Mouse (Mus musculus) CD4-positive, CD25-positive, alpha-beta regulatory T cell, adult 2 months (primary cell): ENCODE data around the gene Nrip3.

Experiments used
- DNase-seq: peaks from one replicate; pipeline ENCODE4 v3.0.0-alpha.2; 2012; ENCODE audit warnings: low read depth, low spot score

The Nrip3 gene

DNA sequence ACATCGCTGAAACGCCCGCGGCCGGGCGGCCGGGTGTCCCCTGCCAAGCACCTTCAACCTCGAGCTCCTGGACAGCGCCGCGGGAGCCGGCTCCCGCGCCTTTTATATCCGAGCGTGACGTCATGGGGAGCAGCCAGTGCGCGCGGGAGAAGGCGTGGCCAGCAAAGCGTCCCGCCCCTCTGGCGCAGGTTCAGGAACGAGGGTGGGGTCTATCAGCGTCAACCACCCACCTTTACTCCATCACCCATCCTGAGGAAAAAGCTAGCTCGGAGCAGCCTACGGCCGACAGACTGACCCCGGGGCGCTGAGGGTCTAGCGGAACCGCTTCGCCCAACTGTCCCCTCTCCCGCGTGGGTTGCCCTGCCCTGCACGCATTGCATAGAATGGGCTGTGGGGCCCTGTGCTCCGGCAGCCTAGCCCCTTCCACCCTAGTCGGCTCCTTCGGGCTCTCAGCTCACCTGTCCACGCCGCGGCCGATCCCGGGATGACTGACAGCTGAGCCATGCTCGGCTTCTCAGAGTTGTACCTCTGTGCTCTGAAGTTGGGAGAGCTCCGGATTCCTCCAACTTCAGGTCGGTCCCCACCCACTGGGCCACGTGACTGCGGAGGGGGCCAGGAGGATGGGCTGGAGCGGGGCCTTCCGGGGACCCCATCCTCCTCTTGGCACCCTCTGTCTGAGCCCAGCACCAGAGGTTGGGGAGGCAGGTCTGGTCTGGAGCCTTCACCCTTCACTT, at the start of gene Nrip3:
Gene Nrip3, minus strand, starts transcription at position 556 of the 734 bp plus-strand sequence.
- DNase-seq = peak; percentile 81

DNA sequence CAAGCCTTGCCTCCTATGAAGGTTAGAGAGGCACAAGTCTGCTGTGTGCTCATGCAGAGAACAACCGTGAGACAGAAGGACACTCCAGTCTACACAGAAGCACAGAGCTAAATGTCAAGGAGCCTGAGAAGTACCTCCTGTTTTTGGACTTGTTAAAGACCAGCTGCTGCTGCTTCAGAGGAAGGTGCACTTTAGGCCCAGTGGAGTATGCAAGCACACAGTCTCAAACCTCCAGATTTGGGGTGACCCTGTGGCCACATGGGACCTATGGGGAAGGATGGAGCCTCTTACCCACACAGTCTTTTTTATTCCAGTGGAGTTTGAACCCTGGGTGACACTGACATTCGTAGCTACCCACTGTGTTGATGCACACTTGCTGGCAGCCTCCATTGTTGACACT, 49.6 kb upstream of the Nrip3 start:
- no peak for DNase-seq

DNA sequence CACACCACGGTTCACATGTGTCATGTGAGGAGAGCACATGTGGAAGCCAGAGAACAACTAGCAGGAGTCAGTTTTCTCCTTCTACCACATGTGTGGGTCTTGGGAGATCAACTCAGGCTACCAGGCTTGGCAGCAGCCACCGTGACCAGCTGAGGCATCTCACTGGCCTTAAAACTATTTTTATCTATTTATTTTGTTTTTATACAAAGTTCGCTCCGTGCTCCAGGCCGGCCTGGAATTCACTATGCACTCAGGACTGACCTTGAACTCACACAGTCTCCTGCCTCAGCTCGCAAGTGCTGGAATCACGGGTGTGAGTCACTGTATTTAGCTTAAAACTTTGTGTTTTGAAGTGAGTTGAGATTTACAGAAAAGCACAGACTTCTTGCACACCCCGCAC, 45.1 kb upstream of the Nrip3 start:
- no peak for DNase-seq

DNA sequence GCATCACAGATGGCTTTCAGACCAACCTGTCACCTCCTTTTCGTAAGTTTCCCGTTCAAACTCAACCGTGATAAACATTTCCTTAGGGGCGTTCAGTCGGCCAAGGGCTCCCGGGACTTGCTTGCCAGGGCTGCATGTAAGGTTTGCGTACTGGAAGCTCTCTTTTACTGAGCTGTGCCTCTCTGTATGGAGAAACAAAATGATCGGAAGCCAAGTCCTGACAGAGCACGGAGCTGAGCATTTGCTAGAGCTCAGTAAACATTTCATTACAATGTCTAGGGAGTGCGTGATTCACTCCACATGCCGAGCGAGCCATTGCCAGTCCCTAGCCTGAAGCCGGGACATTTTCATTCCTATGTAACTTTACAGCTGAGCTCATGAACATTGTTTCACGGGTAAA, 43.5 kb upstream of the Nrip3 start:
- DNase-seq = no peak

DNA sequence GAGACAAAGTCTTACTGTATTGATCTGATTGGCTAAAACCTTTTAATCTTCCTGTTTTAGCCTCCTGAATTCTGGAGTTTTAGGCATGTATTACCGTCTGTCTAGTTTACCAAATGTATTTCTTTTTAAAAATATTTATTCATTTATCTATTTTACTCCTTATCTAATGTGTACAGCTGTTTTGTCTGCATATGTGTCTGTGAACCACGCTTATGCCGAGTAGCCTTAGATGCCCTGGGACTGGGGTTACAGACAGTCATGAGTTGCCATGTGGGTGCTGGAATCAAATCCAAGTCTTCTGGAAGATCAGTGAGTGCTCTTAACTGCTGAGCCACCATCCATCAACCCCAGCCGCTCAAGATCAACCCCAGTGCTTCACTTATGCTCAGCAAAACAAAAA, 36.8 kb upstream of the Nrip3 start:
- DNase-seq = no peak

DNA sequence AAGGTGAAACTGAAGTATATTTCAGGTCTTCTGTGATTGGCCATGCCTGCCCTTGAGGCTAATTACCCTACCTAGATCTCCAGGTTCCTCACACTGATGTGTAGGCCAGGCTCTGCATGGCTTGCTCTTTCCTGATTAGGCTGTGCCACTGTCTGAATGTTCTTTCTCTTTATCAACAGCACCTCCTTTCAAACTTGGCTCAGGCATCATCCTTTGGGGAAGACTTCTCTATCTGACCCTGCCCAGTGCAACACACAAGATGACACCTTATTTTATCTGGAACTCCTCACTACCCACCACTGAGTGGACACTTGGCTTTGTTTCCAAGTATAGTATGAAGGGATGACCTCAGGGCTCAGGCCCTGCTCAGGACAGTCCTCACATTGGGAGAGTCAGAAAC, 36.1 kb upstream of the Nrip3 start:
- DNase-seq = no peak

DNA sequence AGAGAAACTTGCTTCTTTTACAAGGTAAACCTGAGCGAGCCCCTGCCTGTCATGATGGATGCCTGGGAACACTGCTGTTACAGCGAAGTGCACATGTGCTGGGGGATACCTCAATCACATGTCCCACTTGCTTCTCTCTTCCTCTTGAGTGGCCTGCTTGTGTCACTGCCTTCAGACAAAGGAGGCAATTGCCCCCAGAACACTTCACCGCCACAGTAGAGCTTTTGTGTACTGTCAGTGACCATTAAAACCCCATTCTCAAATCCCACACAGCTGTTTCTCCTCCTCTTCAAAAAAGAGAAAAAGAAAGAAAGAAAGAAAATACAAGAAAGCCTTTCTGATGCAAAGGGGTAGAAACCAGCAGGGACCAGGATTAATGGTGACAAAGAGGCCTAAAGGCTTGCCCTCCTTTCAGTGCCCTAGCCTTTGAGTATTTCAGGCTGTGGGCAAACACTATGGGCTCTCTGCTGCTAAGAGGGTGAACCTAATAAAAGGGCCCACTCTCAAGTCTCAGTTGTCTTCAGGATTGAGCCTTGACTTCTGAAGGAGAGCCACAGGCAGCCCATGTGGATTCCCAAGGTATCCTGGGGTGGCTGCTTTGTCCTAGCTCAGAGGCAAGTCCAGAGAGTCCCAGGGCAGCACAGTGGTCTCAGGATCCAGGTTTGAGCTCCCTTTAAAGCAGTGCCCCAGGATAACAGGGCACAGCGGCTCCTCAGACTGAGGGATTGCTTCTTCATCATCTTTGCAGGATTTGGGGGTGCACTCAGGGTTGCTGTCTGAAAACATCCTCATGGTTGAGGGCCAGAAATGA, 31.7 kb upstream of the Nrip3 start:
- DNase-seq = no peak

DNA sequence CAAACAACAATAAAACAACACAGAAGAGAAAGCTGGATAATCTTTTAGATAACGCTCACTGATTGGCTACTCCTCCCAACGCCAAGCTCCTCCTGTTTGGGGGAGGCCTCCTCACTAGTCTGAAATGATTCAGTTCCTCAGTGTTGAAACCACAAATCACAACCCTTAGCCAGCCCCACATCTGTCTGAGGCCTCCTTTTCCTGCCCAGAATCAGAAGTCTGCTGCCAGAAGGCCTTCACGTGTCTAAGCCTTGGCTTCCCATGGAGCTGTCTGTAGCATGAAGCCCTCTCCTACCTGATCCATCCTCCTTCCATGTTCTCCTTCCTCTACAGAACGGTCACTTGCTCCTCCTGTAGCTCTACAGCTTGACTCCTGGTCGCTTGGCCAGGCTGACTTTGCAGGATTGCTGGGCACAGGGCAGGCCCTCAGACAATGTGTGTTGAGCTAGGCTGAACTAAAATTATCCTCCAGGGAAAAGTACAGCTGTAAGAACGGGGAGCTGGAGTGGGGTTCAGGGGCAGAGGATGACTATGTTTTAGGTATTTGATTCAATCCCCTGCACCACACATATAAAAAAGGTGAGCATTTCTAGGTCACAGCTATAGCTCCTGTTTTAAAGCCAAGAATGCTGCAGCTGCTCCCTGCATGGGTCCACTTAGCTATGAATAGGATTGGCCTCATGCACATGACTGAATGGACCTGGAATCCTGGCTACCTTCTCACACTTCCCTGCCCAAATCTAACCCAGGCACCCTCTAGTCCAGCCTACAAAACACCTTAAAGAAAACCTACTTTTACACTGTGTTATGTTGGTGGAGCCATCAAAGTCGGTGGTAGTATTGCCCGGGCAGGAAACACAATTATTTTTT, 26.0 kb upstream of the Nrip3 start:
- no peak for DNase-seq

DNA sequence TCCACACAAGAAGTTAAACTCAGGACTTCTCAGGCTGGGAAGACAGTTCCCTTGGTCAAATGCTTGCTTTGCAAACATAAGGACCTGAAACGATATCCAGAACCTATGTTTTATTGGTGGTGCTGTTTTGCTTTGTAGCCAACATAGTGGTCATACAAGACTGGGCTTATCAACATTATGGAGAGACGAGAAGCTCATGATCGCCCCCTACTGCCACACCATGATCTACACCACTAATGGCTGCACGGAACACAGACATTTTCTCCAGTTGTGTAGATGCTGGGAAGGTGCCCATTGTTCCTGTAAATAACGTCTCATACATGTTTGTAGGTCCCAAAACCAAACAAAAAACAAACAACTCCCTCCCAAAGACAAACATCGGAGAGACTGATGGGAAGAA, 23.0 kb upstream of the Nrip3 start:
- peak; percentile 67 for DNase-seq

DNA sequence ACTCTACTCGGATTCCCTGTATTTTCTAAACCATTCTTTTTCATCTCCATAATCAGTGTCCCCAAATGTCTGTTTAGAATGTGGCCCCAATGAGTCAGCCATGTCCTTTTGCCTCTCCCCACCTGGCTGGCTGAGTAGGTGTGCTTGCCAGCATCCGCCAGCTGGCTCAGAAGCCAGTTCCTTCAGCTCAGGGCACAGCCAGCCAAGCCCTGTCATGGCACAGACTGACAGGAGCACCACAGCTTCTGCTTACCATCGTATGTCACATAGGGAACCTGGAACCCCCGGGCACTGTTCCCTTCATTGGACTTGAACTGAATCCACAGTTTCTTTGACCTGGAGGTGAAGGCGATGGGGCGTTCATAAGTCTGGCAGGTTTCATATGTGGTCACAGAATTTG, 22.5 kb upstream of the Nrip3 start:
- no peak for DNase-seq

DNA sequence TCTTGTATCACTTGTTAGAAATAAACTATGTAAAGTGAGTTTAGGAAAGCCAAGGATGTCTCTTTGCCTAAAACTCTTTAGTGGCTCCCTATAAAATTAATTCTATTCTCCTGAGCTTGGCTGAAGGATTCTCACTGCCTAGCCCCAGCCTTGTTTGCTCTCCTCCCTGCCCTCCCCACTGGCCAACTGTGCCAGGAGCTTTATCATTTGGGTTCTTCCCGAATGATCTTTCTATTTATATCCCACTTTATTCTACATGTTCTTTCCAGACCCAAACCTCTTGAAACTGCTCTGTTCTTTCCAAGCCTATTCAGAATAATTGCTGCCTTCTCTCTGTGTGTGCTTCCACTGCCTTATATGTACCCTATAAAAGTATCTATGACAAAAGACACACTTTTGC, 21.7 kb upstream of the Nrip3 start:
- no peak for DNase-seq

DNA sequence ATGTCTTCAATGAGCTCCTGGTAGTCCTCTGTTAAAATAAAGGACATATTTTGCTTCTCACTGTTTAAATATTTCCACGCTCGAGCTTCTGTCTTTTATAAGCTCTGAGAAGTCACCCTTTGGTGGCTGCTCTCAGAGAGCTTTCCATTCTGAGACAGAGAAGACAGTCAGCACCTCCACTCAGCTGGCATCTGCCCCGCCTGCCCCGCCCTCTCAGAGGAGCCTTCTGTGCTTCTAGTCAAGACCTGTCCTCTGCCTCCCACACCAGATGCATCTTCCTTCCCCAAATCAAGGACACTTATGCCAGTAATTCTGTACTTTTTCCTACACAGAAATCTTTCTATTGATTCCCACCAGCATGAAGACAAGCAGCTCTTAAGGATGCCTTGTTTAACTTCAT, 18.8 kb upstream of the Nrip3 start:
- no peak for DNase-seq

DNA sequence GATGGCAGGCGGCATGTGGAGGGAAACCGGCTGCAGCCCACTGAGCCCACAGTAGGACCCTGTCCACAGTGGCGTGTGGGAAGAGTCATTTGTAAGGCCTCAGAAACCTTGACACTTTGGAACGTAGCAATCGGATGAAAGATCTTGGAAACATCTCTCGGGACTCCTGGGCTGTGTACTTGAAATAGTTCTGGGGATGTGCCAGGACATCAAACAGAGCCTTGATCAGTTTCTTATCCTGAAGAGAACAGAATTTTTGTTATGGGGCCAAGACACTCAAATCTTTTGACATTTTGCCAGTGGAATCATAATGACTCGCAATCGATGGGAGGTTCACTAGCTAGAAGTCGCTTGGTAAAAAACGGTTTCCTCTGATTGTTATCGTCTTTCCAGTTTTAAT, 17.3 kb upstream of the Nrip3 start:
- DNase-seq = no peak

DNA sequence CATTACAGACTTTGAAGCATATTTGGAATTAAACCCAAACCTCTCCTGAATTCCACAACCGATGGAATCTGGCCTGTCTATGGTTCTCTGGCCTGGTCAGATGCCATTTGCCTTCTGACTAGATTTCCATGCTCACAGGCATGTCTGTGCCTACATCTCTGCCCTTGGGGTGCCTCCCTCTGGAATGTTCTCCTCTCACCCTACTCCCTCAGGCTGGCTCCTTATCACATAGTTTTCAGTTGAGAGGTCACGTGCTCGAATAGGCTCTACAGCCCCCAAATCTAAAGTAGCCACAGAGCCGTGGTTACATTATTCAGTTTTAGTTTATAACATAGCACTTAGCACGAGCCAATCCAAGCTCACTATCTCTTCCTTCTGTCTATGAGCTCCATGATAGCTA, 13.7 kb upstream of the Nrip3 start:
- DNase-seq = no peak

DNA sequence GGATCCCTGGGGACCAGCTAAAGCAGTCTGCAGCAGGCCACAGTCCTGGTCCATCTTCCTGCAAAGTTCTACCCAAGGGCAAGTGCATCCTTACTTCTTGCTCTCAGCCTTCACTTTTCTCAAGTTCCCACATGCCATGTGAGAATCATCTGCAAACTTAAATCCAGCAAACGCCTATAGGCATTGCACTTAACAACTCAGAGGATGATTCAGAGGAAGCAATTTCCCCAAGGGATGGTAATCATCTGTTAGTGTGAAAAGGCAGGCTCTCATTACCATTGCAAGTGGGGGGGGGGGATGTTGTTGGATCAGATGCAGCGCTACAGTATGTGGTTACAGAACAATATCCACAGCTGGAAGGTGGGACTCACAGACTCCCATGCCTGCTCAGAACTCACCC, 12.7 kb upstream of the Nrip3 start:
- no peak for DNase-seq

DNA sequence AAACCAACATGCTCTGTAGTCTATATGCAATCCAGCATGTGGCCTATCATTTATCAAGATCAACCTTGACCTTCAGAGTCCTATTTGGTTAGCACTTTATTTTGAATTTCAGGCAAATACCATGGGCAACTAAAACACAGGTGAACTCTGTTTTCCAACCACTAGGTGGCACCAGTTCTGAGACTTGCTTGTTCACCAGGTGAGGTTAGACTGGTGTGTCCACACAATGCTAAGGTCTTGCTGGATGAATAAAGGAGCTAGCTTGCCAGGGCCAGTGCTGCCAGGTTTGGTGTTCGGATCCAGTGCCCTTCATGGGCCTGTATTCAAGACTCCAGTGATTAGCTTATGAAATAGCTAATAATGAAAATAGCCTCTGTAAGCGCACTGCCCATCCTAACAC, 10.9 kb upstream of the Nrip3 start:
- peak; percentile 77 for DNase-seq

DNA sequence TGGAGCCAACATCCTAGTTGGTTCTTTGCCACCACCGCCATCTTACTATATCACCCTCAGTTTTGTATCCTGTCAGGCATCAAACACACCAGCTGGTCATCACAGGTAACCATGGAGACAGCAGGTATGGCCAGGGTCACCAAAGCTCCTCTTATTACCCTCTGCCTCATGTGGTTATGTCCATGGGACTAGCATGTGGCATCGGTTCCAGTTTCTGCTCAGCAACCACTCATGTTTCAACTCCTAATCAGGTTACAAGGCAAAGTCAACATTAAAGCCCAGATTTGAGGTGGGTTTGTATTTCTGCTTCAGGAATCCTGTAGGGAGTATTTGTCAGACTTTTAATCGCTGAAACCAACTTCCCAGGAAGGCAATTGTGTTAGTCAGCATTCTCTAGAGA, 9.0 kb upstream of the Nrip3 start:
- no peak for DNase-seq

DNA sequence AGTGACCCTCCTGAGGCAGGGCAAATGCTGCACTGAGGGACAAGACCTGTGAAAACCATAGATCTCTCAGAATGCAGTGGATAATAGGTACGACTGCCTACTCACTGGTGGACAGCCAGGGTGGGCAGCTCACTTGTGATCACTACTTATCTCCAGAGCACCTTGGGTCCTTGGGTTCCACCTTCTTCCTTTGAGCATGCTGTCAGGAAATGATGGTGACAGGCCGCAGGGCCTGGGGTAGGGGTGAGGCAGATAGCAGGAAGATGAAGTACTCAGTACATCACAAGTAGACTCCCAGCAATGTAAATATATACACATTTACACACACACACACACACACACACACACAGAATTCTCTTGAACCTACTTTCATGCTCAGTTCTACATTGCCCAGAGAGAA, 6.0 kb upstream of the Nrip3 start:
- DNase-seq = no peak

DNA sequence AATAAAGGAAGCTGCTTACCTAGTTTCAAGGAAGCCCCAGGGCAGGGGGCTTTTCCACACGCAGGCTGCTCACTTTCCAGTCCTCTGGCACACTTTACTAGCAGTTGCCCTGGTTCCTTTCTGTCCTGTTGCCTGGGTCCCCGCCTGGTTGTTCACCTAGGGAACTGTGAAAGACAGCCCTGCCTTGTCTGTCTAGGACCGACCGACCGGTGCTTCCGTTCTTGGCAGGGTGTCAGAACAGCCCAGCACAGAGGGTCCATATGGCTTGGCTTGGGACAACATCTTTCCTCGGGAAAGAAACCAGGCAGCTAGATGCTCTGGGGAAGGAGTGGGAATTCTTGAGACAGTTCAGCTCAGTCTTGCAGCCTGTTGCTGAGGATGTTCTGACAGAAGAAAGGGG, 1.5 kb upstream of the Nrip3 start:
- DNase-seq = no peak

DNA sequence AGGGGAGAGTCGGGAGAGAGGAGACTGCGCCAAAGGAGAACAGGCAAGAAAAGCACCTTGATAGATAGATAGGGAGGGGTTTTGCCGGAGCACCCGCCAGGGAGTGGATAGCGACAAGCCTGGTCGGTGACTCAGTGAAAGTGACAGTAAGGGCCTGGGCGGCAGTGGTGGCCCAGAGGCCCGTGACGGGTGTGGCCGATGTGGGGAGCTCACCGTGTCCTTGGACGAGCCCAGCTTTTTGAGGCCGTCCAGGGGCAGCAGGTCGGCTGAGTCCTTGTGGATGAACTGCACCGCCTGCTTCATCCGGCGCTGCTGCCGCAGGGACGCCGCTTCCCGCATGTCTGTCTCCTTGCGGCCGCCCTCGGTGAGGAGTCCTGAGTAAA, 747 bp downstream of the Nrip3 start:
- no peak for DNase-seq

DNA sequence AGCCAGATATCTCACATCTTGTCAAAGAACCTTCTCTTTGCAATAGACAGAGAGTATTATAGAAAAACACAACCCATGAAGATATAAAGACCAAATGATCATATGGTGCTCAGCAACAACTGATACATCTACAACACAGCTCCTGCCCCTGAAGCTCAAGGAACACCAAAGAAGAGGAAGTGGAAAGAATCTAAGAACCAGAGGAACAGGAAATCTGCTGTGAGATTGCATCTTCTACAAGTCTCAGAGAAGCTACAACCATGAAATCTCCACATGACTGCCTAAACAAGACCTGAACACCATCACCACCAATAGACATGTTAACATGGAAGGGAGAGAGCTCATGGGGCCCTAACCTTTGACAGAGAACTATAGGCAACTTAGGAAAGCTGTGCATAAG, 9.6 kb downstream of the Nrip3 start:
- no peak for DNase-seq

DNA sequence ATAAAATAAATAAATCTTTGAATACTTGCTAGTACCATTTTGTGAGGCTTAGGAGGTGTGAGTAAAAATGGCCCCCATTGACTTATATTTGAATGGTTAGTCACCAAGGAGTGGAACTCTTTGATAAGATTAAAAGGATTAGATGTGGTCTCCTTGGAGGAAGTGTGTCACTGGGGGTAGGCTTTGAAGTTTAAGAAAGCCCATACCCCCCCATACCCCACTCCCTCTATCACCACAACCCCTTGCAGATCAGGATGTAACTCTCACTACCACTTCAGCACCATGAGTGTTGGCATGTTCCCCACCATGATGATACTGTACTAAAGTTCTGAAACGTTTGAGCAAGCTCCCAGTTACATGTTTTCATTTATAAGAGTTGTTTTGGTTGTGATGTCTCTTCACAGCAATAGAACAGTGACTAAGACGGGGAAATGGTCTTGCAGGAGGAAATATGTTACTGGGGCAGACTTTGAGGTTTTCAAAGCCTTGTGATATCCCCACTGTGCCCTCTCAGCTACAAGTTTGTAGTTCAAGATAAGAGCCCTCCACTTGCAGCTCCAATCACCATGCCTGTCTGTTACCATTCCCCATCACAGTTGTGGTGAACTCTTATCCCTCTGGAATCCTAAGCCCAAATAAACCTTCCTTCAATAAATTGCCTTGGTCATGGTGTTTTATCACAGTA, 13.0 kb downstream of the Nrip3 start:
- DNase-seq = no peak
